Mouse (Mus musculus): ENCODE data around the gene Fbxl19.
"Not testable (repeated sequence)": the region's sequence is repeated elsewhere in the genome, so short reads cannot be mapped to it uniquely, and the experiment has no call there.

Gene Fbxl19

DNA sequence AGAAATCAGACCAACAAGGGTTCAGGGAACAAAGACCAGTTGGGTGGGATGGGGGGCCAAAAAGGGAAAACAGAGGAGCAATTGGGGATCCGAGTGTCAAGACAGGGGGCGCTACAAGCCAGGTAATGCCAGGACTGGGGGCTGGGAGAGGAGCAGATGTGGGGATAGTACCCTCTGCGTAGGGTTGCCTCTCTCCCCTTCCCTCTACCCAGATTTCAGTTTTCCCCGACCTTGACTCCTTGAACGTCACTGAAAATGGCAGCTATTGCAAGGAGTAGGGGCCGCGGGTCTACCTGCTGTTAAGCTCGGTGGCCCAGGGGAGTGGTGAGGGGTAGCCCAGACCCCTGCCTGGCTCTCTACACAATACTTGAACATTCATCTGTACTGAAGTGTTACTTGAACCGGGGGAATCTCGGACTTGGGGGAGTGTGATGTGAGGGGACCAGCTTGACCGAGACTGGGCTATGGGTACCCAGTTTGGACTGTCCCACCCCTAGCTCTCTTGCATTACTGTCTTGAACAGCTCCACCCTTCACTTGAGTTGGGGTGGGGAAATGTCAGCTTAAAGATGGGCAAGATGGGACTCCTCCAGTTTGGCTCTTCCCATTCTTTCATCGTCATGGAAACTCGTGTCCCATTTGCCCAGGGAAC, 24.1 kb downstream of the Fbxl19 start:
- DNase-seq (ENCODE audit: low read depth): peak; percentile 36

DNA sequence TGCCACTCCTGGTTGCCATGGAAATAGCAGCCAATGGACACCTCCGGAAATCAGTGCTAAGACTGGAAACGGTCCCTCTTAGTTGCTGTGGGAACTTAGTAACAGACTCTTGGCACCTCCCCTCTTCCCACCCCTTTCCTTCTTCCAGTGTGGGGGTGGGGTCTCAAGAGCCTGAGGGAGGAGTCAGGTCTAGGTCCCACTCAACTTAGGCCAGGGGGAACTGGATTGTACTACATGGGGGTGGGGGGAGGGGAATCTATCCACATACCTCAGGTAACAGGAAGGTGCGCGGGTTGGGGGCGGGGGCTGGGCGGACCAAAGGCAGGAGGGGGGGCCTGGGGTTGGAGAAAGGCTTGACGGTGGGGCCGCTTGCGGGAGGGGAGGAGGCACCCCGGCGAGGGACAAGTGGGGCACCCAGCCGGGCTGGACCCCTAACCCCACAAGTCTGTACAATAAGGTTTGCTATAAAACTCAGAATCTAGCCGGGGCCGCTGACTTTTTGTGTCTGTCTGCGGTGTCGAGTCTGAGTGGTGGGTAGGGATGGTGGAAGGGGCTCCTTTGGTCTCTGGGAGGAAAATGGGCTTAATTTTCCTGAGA, 24.8 kb downstream of the Fbxl19 start:
- peak; percentile 84 for DNase-seq (ENCODE audit: low read depth)

DNA sequence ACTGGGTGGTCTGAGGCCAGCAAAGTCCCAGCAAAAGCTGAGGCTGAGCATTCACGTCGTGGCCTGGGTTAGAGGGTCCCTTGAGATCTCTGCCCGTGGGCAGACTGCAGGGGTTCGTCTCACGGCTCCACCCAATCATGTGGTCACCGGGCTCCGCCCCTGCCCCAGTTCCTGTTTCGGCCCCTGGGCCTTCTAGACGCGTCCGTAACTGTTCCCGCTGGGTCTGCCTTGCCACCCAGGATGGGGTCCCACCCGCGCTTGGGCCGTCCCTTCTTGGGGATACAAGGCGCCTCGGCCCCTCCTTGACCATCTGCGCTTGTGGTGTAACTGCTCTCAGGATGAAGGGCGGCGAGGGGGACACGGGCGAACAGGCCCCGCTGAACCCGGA, 25.3 kb downstream of the Fbxl19 start, which contains the start of gene Orai3:
Gene Orai3, plus strand, starts transcription at position 165 of the 388 bp plus-strand sequence.
- peak; percentile 61 for DNase-seq (ENCODE audit: low read depth)

DNA sequence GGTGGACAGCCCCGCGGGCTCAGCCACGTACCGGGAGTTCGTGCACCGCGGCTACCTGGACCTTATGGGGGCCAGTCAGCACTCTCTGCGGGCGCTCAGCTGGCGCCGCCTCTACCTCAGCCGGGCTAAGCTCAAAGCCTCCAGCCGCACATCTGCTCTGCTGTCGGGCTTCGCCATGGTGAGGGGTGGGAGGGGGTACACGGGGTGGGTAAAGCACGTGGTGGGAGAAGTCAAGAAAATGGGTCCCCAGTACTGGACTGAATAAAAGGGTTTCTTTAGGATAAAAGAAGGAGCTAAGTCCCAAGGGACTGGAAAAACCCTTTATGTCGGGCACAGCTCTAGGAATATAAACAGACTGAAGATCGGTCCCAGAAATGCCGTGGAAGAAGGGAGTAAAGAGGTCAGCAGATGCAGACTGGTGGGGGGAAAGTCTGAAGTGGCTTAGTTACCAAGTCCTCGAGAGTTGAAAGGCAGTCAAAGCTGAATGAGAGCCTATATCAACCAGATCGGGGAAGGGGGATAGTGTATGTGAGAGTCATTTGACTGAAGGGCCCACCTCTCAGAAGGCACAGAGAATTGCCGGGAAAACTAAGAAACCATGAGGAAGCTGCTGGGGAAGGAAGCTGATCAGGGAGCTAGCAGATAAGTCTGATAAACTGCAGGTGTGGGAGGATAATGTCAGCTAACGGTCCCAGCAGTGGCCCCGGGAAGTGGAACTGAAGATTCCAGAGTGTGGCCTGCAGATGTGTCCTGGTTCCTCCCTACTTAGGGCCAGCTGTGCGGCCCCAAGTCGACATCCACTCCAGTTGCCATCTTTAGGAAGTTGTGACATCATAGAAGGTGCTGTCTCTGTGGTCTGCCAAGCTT, 25.9 kb downstream of the Fbxl19 start:
- DNase-seq (ENCODE audit: low read depth): peak; percentile 37

DNA sequence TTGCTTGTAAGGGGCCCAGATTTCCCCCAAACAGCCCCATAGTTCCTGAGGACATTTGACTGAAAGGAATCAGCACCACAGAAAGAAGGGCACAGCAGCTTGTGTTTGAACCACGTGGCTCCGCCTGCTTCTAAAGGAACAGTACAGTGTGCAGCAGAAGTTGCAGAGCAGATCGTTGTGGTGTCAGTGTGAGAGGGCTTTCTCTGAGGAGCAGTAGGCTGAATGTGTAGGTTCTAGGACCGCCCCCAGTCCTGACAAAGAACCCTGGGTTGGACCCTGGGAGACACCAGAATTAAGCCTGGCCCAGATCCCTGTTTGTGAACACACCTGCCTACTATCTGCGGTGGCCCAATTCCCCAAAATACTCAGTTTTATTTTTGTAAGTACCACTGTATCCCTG, 26.9 kb downstream of the Fbxl19 start:
- DNase-seq (ENCODE audit: low read depth): no peak

DNA sequence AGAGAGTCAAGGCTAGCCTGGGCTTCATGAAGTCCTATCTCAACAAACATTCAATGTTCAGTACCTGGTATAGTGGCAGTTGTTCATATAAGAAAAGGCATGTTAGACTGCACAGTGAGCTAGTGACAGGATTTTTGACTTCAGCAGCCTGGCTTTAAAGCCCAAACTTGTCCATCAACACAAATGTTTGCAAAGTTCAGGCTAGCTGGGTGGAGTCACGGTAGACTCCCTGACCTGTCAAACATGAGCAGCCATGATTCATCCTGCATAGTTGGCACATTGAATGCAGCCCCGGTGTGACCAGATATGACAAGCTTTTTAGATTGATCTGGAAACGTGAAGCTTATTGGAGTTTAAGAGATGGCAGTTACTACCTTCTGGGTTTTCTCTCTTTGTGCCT, 27.7 kb downstream of the Fbxl19 start:
- DNase-seq (ENCODE audit: low read depth): no peak

DNA sequence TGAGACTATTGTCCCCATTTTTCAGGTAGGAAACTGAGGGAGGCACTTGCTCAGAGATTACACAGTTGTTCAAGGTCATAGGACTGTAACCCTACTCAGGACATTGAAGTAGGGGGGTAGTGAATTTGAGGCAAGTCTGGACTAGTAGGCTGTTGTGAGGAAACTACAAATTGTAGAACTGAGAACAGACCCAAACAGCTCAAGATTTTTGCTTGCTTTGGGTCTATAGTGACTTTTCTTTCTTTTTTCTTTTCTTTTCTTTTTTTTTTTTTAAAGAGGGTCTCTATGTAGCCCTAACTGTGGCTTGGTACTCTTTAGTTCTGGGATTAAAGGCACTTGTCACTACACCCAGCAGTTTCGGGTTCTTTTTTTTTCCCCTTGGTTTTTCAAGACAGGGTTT, 28.2 kb downstream of the Fbxl19 start:
- DNase-seq (ENCODE audit: low read depth): no peak

DNA sequence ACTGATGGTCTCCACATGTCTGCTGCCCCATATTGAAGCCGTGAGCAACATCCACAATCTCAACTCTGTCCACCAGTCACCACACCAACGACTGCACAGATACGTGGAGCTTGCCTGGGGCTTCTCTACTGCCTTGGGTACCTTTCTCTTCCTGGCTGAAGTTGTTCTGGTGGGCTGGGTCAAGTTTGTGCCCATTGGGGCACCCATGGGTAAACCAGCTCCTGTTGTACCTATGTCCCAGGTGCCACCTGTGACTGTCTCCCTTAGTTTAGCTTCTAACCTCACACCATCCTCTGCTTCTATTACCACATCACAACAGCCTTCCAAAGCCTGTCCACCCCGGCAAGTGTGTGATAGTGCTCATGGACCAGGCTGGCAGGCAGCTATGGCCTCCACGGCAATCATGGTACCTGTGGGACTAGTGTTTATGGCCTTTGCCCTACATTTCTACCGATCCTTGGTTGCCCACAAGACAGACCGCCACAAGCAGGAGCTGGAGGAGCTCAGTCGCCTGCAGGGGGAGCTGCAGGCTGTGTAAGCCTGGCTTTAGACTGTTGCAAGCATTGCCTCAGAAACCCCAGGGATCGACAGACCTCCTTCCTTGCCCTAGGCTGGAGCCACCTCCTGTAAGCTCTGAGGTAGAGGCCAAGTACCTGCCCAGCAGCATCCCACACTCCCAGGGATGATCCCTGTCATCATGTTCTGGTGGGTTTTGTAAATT, 29.5 kb downstream of the Fbxl19 start:
- DNase-seq (ENCODE audit: low read depth): peak; percentile 90

DNA sequence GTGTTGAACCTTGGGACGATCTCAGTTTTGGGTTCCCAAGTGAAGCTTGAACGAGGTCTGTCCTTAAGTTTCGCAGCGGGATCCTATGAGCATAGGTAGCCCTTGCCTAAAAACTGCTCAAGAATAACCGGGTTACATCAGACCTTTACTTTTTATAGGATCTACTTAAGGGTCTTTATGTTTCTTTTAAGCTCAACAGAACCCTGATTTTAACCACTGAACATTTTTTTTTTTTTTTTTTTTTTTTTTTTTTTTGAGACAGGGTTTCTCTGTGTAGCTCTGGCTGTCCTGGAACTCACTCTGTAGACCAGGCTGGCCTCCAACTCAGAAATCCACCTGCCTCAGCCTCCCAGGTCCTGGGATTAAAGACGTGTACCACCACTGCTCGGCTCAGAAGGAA, 31.5 kb downstream of the Fbxl19 start:
- DNase-seq (ENCODE audit: low read depth): not testable (repeated sequence)

DNA sequence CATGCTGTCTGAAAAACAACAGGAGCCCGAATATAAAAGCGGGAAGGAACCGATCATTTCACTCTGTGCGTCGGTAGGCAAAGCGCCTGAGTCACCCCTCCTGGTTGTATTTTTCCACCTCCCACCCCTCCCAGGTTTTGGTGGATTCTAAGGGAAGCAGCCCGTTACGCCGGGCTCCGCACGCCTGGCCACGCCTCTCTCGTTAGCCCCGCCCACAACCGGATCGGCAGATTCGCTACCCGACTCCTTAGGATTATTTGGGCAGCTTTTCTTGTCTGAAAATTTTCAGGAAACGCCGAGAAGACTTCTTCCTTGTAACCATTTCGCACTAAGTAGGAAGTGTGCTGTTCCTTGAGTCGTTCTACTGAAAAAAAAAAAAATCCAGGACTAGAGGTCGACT, 32.1 kb downstream of the Fbxl19 start, which contains the start of gene Setd1a:
Gene Setd1a, plus strand, starts transcription at position 245 of the 400 bp plus-strand sequence.
- no peak for DNase-seq (ENCODE audit: low read depth)

DNA sequence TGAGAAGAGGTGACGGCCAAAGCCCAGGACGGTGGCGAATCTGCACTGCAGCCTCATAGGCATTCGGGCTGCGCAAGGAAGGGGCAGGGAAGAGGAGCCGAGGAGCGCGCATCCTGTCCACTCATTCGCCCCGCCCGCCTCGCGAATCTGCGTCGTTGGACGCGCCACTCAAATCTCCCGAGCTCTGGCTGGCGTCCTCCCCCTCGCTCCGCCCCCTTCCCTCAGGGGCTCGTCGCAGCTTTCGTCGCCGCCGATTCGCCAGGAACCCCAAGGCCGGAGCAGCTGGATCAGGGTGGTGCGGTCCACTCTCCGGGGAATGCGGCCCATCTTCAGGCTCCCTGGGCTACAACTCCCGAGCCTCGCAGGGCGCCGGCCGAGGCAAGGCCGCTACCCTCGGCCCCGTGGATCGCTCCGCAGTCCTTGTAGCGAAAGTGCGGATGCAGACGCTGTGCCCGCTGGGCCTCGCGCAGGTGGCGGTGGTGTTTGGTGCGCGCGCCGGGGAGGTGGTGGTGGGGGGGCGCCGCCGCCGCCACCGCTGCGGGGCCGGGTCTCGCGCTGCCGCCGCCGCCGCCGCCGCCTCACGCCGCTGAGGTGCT, 32.6 kb downstream of the Fbxl19 start:
- peak; percentile 98 for DNase-seq (ENCODE audit: low read depth)

DNA sequence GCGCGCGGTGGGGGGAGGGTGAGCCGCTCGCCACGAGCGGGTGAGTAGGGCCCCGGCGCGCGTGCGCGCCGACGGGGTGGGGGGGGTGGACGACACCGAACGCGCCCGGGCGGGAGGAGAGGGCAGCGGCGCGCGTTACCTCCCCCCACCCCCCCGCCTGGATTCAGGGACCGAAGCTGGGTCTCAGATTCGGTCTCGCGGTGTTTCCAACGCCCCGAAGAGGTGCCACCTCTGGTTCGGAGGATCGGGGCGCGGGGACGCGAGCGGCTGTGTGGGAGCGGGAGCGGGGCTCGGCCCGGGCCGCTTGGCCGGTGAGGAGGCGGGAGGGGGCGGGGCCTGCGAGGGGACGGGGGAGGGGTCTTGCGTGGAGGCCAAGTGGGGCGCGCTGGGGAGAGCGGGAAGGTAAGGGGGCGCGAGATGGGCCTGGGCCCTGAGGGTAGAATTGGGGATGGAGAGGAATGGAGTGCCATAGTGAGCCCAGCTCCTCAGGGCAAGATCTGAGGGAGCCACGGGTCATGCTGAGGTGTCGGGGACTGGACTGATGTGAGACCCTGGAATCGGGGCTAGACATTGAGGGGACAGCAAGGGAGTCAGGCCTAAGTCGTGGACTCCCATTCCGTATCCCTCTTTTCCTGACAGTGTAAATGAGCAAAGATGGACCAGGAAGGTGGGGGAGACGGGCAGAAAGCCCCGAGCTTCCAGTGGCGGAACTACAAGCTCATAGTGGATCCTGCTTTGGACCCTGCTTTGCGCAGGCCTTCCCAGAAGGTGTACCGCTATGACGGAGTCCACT, 33.3 kb downstream of the Fbxl19 start:
- DNase-seq (ENCODE audit: low read depth): no peak

DNA sequence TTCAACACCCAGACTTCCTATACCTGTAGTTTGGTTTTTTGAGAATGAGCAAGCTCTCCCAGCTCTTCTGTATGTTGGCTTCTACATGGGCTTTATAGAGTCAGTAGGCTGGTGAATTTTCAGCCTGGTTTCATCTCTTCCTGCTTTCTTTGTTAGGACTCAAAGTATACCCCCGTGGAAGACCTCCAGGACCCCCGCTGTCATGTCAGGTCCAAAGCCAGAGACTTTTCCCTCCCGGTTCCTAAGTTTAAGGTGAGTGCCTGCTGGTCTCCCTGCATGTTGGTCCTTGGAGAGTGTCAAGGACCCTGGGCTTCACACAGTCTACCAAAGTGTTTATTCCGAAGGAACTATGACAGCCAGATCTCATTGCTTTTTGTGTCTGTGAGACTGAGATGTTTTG, 34.0 kb downstream of the Fbxl19 start:
- DNase-seq (ENCODE audit: low read depth): no peak

DNA sequence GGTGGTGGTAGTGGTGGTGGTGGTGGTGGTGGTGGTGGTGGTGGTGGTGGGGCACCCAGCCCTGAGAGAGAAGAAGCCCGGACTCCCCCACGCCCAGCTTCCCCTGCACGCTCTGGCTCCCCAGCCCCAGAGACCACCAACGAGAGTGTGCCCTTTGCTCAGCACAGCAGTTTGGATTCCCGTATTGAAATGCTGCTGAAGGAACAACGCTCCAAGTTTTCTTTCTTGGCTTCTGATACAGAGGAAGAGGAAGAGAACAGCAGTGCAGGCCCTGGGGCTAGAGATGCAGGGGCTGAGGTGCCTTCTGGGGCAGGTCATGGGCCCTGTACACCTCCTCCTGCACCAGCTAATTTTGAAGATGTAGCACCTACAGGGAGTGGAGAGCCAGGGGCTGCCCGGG, 41.0 kb downstream of the Fbxl19 start, which contains the start of gene Gm49388:
Gene Gm49388, plus strand, starts transcription at position 301 of the 400 bp plus-strand sequence.
- DNase-seq (ENCODE audit: low read depth): no peak

DNA sequence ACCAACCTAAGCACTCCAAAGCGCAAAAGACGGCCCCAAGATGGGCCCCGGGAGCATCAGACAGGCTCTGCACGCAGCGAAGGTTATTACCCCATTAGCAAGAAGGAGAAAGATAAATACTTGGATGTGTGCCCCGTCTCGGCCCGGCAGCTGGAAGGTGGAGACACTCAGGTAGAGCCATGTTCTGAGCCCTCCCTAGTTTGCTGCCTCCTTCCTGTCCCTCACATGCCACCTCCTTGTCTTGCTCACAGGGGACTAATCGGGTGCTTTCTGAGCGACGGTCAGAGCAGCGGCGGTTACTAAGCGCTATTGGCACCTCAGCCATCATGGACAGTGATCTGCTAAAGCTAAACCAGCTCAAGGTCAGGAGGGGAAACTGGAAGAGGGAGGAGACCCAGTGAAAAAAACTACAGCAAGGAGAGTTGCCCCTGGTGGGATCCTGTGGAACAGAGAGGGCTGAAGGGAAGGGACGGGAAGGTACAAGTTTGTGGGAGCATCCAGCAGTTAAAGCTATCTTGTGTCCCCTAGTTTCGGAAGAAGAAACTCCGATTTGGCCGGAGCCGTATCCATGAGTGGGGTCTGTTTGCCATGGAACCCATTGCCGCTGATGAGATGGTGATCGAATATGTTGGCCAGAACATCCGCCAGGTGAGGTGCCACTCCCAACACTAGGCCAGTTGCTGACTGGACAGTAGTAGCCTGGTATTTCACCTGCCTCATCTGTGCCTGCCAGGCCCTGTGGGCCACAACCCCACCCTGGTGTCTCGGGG, 52.9 kb downstream of the Fbxl19 start:
- DNase-seq (ENCODE audit: low read depth): no peak

DNA sequence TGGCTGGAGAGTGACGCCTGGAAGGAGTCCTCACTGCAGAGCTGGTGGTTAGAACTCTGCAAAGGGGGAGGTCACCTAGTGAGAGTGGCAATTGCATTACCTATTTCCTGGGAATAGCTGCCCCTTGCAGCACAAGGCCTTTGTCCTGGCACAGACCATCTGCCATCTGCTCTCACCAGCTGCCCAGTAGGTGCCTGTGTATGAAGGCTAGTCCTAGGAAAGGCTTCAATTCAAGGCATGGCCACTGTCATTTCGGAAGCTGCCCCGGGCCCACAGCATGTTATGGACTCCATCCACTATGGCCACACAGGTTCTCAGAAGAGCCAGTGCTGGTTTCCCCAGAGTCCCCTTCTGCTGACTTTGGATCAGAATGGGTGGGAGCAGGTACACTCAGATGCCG, 54.2 kb downstream of the Fbxl19 start:
- DNase-seq (ENCODE audit: low read depth): no peak

DNA sequence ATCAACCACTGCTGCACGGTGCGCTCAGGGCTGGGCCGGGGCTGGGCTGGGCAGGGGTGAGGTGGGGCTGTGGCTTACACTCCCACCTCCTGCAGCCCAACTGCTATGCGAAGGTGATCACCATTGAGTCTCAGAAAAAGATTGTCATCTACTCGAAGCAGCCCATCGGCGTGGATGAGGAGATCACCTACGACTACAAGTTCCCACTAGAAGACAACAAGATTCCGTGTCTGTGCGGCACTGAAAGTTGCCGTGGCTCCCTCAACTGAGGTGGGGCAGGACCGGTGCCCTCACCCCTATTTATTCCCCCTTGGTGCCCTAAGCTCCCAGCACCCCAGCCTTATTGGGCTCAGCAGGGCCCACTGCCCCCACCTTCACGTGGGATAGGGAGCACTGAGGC, 54.9 kb downstream of the Fbxl19 start:
- DNase-seq (ENCODE audit: low read depth): no peak

DNA sequence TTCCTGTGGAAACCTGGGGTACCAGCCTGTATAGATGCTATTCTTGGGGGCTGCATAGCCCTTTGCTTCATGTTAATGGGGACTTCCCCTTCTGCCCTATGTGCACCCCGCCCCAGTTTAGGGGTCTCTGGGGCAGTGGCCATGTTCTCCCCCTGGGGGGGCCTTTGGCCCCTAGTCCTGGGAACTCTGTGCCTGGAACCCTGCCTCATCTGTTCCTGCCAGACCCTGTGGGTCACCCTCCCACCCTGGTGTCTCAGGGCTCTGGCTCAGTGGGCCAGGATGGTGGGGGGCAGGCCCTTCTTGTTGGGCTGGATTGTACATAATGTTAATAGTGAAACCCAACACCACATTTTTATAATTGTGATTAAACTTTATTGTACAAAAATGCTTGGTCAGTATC, 55.4 kb downstream of the Fbxl19 start:
- DNase-seq (ENCODE audit: low read depth): no peak

DNA sequence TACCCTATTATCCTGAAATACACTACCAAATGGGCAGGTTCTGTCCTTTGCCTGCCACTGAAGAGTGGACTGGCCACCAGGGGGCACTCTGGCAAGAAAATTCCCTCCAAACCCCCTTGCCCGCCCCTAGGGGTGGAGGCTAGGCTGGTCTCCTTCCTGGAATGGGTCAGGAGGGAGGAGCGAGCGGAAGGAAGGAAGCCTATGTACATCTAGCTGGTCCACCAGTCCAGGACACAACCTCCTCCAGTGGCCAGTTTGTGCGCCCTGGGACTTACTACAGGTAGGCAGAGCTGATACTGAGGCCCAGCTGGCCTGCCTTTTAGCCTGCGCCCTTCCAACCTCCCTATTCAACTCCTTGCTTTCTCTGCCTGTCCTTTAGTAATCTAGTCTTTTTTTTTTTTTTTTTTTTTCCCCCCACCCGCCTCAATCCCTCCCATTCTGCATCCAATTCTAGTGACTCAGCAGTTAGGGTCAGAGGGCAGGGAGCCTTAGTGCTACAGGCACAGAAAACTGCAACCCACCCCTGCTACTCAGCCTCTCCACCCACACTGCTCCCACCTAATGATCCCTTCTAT, 56.2 kb downstream of the Fbxl19 start, which contains the start of gene Hsd3b7:
Gene Hsd3b7, plus strand, starts transcription at position 170 of the 575 bp plus-strand sequence.
- DNase-seq (ENCODE audit: low read depth): peak; percentile 83

All from naive thymus-derived CD4-positive, alpha-beta T cell, adult 2 months (primary cell).